Mouse (Mus musculus) embryonic facial prominence, embryonic 12.5 days (tissue): ENCODE measurements around the gene Phf24. TPM values are rescaled to one million over a fixed set of nuclear protein-coding genes. Genes with fewer than 3 reads are reported as not detected.

Experiments used
- ATAC-seq: fragments of 200-750 bp; cut with Nextera tagmentation; 2 replicates; pipeline ENCODE4 v1.8.0; 2017; ENCODE audit not compliant: insufficient number of reproducible peaks, insufficient read depth, low FRiP score, low TSS enrichment
- H3K27ac ChIP-seq: fragments of 300-500 bp; sonication (generic); 2 replicates; pipeline ENCODE4 v1.5.1; 2016; ENCODE audit warnings: mild to moderate bottlenecking
- H3K27me3 ChIP-seq: fragments of 300-500 bp; sonication (generic); 2 replicates; pipeline ENCODE4 v1.6.1; 2016; ENCODE audit warnings: mild to moderate bottlenecking, moderate library complexity
- H3K36me3 ChIP-seq: fragments of 300-500 bp; sonication (generic); 2 replicates; pipeline ENCODE4 v1.6.1; 2016; ENCODE audit warnings: mild to moderate bottlenecking
- H3K4me1 ChIP-seq: fragments of 300-500 bp; sonication (generic); 2 replicates; pipeline ENCODE4 v1.6.1; 2016
- H3K4me2 ChIP-seq: fragments of 300-500 bp; sonication (generic); replicated peaks from 2 replicates; pipeline ENCODE4 v1.6.1; 2016; ENCODE audit warnings: mild to moderate bottlenecking, moderate library complexity
- H3K4me3 ChIP-seq: fragments of 300-500 bp; sonication (generic); 2 replicates; pipeline ENCODE4 v1.5.1; 2016; ENCODE audit warnings: mild to moderate bottlenecking
- H3K9ac ChIP-seq: fragments of 300-500 bp; sonication (generic); 2 replicates; pipeline ENCODE4 v1.6.1; 2016; ENCODE audit warnings: mild to moderate bottlenecking, moderate library complexity
- H3K9me3 ChIP-seq: fragments of 300-500 bp; sonication (generic); 2 replicates; pipeline ENCODE4 v1.6.1; 2016; ENCODE audit warnings: mild to moderate bottlenecking, moderate library complexity
- WGBS: fragments of 180-500 bp; shearing (Covaris S2); methylation state at CpG from one replicate; pipeline ENCODE4 v1.1.7; 2016; 5-methylcytosine and 5-hydroxymethylcytosine counted together
- polyA plus RNA-seq: library from polyadenylated mRNA; unstranded; fragments of >200 nt; fragmentation: Nextera tagmentation; extraction: Ambion mirVana; gene quantifications from 2 replicates; pipeline ENCODE4 v1.2.1, GENCODE M21; 2016

The Phf24 gene
- polyA plus RNA-seq, 1 experiment from 2014 or later = 2.5 TPM

DNA sequence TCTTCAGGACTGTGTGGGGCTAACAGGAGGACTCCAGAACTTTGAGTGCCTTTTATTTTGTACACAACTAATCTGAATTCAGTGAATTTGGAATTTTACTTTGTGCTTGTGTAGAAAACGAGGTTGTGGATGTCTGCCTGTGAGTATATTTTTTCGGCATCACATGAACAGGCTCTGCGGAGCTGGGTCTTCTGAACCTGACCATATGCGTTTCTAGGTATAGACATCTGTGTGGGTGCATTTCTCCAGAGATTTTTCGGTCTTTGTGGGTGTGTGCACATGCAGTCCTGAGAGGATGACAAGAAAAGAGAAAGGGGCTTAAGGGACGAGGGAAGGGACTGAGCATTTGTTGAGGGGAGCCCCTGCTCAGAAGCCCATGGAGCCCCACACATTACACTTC lies 29.5 kb upstream of the Phf24 start:
- Histone ChIP-seq H3K9me3 (no peaks in the 10 kb centered on the region), H3K4me3 (no peak overlapping the region), H3K9ac (no peak overlapping the region), H3K27ac (no peak overlapping the region), H3K4me2 (no peak overlapping the region), H3K36me3 (no peaks in the 10 kb centered on the region), H3K4me1 (no peaks in the 10 kb centered on the region), H3K27me3 (no peaks in the 10 kb centered on the region)
- 89% methylated on average over 6 of the region's 6 CpGs for WGBS
- no peak for ATAC-seq

DNA sequence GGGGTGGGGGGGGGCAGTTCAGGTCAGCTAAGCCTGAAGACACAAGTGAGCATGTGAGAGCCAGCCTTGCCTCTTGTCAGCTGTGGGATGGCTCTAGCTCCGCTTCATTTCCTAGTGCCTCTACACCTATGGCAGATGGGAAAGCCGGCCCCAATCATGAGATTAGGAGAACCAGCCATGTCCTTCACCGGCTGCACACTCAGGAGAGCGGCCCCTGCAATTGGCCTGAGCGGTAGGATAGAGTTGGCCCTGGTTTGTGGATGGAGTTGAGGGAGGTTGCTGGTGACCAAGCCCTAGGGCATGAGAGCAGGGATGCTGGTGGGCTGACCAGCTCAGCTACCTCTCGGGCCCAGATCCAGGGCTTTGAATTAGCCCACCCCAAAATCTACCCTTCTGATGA lies 27.7 kb upstream of the Phf24 start:
- Histone ChIP-seq H3K4me1 (no peaks in the 10 kb centered on the region), H3K27me3 (no peaks in the 10 kb centered on the region), H3K36me3 (no peaks in the 10 kb centered on the region), H3K9me3 (no peaks in the 10 kb centered on the region), H3K4me3 (no peak overlapping the region), H3K9ac (no peak overlapping the region), H3K27ac (no peak overlapping the region), H3K4me2 (no peak overlapping the region)
- WGBS = 90% methylated on average over 6 of the region's 6 CpGs
- no peak for ATAC-seq

DNA sequence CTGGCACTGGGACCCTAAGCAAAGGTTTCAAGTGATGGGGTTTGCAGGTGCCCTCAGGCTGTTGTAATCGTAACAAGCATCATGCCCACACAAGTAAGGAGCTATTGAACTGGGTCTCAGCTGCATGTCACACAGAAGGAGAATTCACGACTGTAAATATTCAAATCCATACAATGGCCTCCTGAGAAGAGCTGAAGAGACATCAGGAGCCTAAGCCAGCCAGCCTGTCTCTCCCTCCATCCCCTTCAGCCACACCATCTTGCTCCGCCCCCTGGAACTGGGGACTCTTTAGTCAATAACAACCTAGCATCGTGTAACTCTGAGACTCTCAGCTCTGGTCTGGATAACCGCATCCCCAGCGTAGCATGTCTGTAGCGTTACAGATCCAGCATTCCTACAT lies 25.3 kb upstream of the Phf24 start:
- no peak for ATAC-seq
- no peak overlapping the region for H3K4me3 ChIP-seq
- 57% methylated on average over 7 of the region's 7 CpGs for WGBS
- no peaks in the 10 kb centered on the region for H3K4me1 ChIP-seq
- no peaks in the 10 kb centered on the region for H3K9me3 ChIP-seq
- no peak overlapping the region for H3K4me2 ChIP-seq
- H3K27me3 ChIP-seq = no peaks in the 10 kb centered on the region
- no peak overlapping the region for H3K27ac ChIP-seq
- no peaks in the 10 kb centered on the region for H3K36me3 ChIP-seq
- no peak overlapping the region for H3K9ac ChIP-seq

DNA sequence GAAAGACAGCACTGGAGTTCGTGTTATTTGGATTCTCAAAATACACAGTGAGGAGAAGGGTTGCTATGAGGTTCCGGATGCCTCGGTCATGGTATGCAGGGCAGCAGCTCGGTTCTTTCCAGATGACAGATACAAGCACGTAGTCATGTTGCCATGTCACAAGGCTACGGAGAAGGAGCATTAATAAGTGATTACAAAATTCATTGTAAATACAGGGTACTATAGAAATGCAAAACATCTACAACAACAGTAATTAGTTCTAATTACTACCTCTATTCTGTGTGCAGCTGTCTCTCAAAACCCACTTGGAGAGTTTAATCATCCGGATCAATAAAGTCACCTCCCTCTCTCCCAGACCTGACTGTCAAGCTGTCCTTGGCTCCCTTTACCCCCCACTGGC lies 21.3 kb upstream of the Phf24 start:
- H3K9ac ChIP-seq = no peak overlapping the region
- no peak overlapping the region for H3K4me3 ChIP-seq
- H3K27ac ChIP-seq = no peak overlapping the region
- H3K36me3 ChIP-seq = no peaks in the 10 kb centered on the region
- no peaks in the 10 kb centered on the region for H3K4me1 ChIP-seq
- no peak for ATAC-seq
- WGBS = 70% methylated on average over 7 of the region's 7 CpGs
- no peaks in the 10 kb centered on the region for H3K27me3 ChIP-seq
- no peaks in the 10 kb centered on the region for H3K9me3 ChIP-seq
- H3K4me2 ChIP-seq = no peak overlapping the region

DNA sequence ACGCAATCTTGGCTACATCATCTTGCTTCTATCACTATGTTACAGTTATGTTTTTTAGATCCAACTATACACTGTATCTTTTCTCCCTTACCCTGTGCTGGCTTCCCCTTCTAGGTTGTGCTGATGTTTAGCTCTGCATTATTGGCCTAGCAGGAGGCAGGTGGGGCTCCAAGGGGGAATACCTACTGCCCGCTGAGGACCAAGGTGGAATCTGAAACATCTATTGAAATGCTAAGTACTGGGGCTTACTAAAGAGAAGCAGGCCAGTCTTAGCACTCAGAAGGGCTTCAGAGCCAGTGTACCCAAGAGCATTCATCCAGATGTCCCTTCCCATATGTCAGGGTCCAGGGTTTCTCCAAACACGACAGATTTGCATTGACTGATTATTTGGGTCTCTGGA lies 17.5 kb upstream of the Phf24 start:
- Histone ChIP-seq H3K4me3 (no peak overlapping the region), H3K27ac (no peak overlapping the region), H3K27me3 (no peaks in the 10 kb centered on the region), H3K9me3 (no peaks in the 10 kb centered on the region), H3K4me1 (no peaks in the 10 kb centered on the region), H3K9ac (no peak overlapping the region), H3K4me2 (no peak overlapping the region), H3K36me3 (no peaks in the 10 kb centered on the region)
- no peak for ATAC-seq
- WGBS = 35% methylated on average over 3 of the region's 3 CpGs

DNA sequence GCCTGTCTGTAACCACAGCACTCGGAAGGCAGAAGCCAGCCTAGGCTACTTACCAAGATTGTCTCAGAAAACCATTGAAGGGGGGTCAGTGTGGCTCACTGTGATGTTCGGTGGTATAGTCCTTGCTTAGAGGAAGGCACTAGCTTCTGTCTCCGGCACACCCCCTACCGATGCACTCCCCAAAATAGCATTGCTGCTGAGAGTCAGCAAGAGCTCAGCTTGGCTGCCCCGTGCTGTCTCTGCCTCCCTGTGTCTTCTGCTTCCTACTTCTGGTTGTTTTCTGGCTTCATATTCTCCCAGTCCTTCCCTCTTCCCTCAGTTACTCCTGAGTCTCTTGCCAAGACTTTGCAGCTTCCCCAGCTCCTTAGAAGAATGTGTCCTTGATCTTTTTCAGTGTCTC lies 15.6 kb upstream of the Phf24 start:
- H3K27me3 ChIP-seq = no peaks in the 10 kb centered on the region
- 67% methylated on average over 5 of the region's 5 CpGs for WGBS
- no peak overlapping the region for H3K4me2 ChIP-seq
- H3K9me3 ChIP-seq = no peaks in the 10 kb centered on the region
- H3K27ac ChIP-seq = no peak overlapping the region
- ATAC-seq = no peak
- H3K4me3 ChIP-seq = no peak overlapping the region
- no peaks in the 10 kb centered on the region for H3K36me3 ChIP-seq
- no peaks in the 10 kb centered on the region for H3K4me1 ChIP-seq
- no peak overlapping the region for H3K9ac ChIP-seq

DNA sequence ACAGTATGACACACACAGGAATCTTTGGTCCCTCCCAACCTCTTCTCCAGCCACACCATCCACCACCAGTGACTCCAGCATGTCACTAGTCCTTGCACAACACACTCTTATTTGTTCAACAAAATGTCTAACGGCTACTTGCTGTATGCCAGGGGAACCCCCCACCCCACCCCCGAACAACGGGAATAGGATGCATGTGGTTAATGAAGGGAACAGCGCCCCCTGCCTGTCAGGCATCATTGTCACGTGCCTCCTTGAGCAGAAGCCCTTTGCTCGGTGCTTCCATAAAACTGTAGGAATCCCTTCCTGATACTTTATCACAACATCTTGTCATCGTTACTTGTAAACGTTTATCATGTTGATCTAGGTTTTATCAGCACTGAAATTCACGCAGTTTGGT lies 14.3 kb upstream of the Phf24 start:
- 59% methylated on average over 9 of the region's 9 CpGs for WGBS
- ATAC-seq = no peak
- no peaks in the 10 kb centered on the region for H3K27me3 ChIP-seq
- H3K4me1 ChIP-seq = no peaks in the 10 kb centered on the region
- H3K4me3 ChIP-seq = no peak overlapping the region
- no peak overlapping the region for H3K9ac ChIP-seq
- no peaks in the 10 kb centered on the region for H3K36me3 ChIP-seq
- no peak overlapping the region for H3K27ac ChIP-seq
- no peaks in the 10 kb centered on the region for H3K9me3 ChIP-seq
- H3K4me2 ChIP-seq = no peak overlapping the region

DNA sequence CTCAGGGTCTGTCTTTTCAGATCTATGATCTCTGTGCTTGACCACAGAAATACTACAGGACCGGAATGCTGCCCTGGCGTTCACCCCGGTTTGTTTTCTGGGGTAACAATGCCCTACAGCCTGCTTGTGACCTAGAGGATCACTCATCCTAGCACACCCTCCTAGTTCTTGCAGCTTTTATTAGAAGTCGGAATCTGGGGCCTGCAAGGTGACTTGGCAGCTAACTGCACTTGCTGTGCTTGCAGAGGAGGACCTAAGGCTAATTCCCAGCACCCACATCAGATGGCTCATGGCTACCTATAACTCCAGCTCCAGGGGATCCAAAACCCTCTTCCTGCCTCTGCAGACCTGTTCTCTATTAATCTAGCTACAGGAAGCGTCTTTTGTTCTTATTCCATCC lies 13.7 kb upstream of the Phf24 start:
- no peak overlapping the region for H3K4me3 ChIP-seq
- H3K36me3 ChIP-seq = no peaks in the 10 kb centered on the region
- WGBS = 89% methylated on average over 5 of the region's 5 CpGs
- no peak for ATAC-seq
- no peak overlapping the region for H3K4me2 ChIP-seq
- no peaks in the 10 kb centered on the region for H3K9me3 ChIP-seq
- H3K9ac ChIP-seq = no peak overlapping the region
- H3K27ac ChIP-seq = no peak overlapping the region
- H3K27me3 ChIP-seq = no peaks in the 10 kb centered on the region
- no peaks in the 10 kb centered on the region for H3K4me1 ChIP-seq

DNA sequence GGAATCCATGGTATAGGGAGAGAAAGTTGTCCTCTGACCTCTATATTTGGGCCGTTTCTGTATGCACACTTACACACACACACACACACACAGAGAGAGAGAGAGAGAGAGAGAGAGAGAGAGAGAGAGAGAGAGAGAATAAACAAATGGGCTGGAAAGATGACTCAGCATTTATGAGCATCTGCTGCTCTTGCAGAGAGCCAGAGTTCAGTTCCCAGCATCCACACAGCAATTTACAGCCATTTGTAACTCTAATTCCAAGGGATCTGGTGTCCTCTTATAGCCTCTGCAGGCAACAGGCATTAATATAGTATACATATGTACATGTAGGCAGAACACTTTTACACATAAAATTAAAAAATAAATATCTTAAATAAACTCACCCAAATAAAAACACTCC lies 12.5 kb upstream of the Phf24 start:
- no peak for ATAC-seq
- 65% methylated on average over 1 of the region's 1 CpGs for WGBS

DNA sequence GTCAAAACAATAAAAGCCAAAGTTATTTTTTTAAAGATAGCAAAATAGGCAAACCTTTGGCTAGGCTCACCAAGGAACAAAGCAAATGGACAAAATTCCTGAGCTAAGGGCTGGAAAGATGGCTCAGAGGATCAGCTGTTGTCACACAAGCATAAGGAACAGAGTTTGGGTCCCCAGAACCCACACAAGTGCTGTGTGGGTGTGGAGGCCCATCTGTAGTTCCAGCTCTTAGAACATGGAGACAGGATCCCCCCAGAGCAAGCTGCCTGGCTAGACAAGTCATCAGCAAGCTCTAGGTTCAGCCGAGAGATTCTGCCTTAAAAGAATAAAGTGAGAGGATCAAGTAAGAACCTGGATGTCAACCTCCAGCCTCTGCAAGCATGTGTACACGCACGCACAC lies 11.9 kb upstream of the Phf24 start:
- no peak for ATAC-seq
- Histone ChIP-seq H3K4me2 (no peak overlapping the region), H3K27me3 (no peaks in the 10 kb centered on the region), H3K4me3 (no peak overlapping the region), H3K36me3 (no peaks in the 10 kb centered on the region), H3K4me1 (no peaks in the 10 kb centered on the region), H3K9ac (no peak overlapping the region), H3K9me3 (no peaks in the 10 kb centered on the region), H3K27ac (no peak overlapping the region)
- WGBS = 87% methylated on average over 3 of the region's 3 CpGs

More for the DNA sequence above, 12.5 kb upstream of the Phf24 start:
- H3K27me3 ChIP-seq = no peaks in the 10 kb centered on the region
- no peaks in the 10 kb centered on the region for H3K4me1 ChIP-seq
- no peak overlapping the region for H3K27ac ChIP-seq
- no peak overlapping the region for H3K4me3 ChIP-seq
- no peak overlapping the region for H3K9ac ChIP-seq
- H3K4me2 ChIP-seq = no peak overlapping the region
- H3K36me3 ChIP-seq = no peaks in the 10 kb centered on the region
- H3K9me3 ChIP-seq = no peaks in the 10 kb centered on the region

DNA sequence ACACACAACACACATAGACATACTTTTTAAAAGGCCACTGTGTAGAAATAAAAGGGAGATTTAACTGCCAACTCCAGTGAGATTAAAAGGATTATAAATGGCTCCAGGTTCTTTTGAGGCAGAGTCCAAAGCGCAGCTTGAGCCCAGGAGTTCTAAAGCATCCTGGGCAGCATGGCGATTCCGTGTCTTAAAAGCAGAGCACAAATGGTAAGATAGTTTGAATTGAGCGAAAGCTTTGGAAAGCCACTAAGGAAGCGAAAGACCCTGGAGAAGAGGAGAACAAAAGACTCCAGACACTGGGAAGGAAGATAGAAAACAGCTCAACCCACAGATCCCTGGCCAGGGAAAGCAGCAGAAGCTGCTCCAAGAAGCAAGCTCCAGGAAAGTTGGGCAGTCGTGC lies 11.5 kb upstream of the Phf24 start:
- no peak overlapping the region for H3K27ac ChIP-seq

DNA sequence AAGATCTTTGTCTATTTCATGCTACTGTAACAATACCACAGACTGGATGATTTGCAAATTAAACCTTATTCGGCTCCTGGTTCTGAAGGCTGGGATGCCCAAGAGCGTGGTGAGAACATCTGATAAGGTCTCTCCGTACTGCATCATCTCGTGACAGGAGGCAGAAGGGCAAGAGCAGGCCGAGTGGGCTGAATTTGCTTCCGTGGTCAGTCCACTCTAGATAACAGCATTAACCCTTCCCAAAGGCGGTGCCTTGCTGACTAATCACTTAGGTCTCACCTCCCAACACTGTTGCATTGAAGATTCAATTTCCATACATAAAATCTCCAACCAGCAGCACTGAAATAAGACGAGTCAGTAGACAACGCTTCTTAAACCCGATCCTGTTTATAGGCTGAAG lies 3.1 kb upstream of the Phf24 start:
- Histone ChIP-seq H3K27ac (no peak overlapping the region), H3K4me3 (no peak overlapping the region), H3K4me2 (no peak overlapping the region), H3K4me1 (no peaks in the 10 kb centered on the region), H3K9ac (no peak overlapping the region), H3K9me3 (no peaks in the 10 kb centered on the region; the same call in 1 of the 2 replicates), H3K36me3 (no peaks in the 10 kb centered on the region), H3K27me3 (peaks cover 47% of the 10 kb centered on the region)
- WGBS = 53% methylated on average over 10 of the region's 10 CpGs
- no peak for ATAC-seq

More for the DNA sequence above, 11.5 kb upstream of the Phf24 start:
- Histone ChIP-seq H3K36me3 (no peaks in the 10 kb centered on the region), H3K4me3 (no peak overlapping the region), H3K9ac (no peak overlapping the region), H3K27me3 (no peaks in the 10 kb centered on the region), H3K9me3 (no peaks in the 10 kb centered on the region), H3K4me2 (no peak overlapping the region), H3K4me1 (no peaks in the 10 kb centered on the region)
- ATAC-seq = no peak
- WGBS = 77% methylated on average over 6 of the region's 6 CpGs

DNA sequence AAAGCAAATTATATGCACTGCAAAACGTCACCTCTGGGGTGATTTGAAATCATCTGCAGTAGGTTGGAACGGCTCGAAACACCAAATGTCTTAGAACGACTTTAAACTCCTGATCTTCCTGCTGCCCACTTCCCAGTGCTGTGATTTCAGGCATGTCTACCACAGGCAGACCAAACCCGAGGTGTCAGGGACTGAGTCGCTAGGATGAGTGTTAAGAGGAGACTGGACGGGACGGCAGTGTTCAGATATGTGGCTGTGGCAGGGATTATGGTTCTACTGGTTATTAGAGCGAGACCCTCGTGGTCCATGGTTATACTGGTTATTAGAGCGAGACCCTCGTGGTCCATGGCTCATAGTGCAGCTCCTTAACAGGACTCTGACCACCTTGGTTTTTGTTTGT lies 1.1 kb upstream of the Phf24 start:
- H3K9me3 ChIP-seq = no peaks in the 10 kb centered on the region; the same call in 1 of the 2 replicates
- no peaks in the 10 kb centered on the region for H3K4me1 ChIP-seq
- no peak overlapping the region for H3K27ac ChIP-seq
- H3K36me3 ChIP-seq = no peaks in the 10 kb centered on the region
- no peak overlapping the region for H3K4me3 ChIP-seq
- no peak overlapping the region for H3K4me2 ChIP-seq
- peaks cover 54% of the 10 kb centered on the region for H3K27me3 ChIP-seq
- WGBS = 84% methylated on average over 12 of the region's 12 CpGs
- no peak overlapping the region for H3K9ac ChIP-seq
- ATAC-seq = no peak
